Mouse (Mus musculus): ENCODE results near the gene Drd2.

Gene Drd2

GRCm38 (mm10) chr9:49340136-49341043 is at the start of gene Drd2:
Drd2 (plus strand) TSS chr9:49340627.
- DNase-seq (ENCODE audit: low spot score in 2 of 2), result peak in 1 of 2 experiments; percentile 6

GRCm38 (mm10) chr9:49295101-49295500 is 45.3 kb upstream of the Drd2 start:
- DNase-seq (ENCODE audit: low spot score in 2 of 2), result no peak

- DNase-seq (ENCODE audit: low spot score in 2 of 2), result peak in 1 of 2 experiments; percentile 17
These were observed 32.9 kb upstream of the Drd2 start for GRCm38 (mm10) chr9:49307576-49307975.

GRCm38 (mm10) chr9:49310821-49311220 is 29.6 kb upstream of the Drd2 start:
- no peak for DNase-seq (ENCODE audit: low spot score in 2 of 2)

- DNase-seq (ENCODE audit: low spot score in 2 of 2), result no peak
These were observed 21.8 kb upstream of the Drd2 start for GRCm38 (mm10) chr9:49318638-49319037.

GRCm38 (mm10) chr9:49341044-49341365 is 578 bp downstream of the Drd2 start:
- DNase-seq (ENCODE audit: low spot score in 2 of 2), result no peak

GRCm38 (mm10) chr9:49365763-49366162 is 25.3 kb downstream of the Drd2 start:
- no peak for DNase-seq (ENCODE audit: low spot score in 2 of 2)

- DNase-seq (ENCODE audit: low spot score in 2 of 2), result no peak
These were observed 33.5 kb downstream of the Drd2 start for GRCm38 (mm10) chr9:49373946-49374345.

- no peak for DNase-seq (ENCODE audit: low spot score in 2 of 2)
These were observed 39.5 kb downstream of the Drd2 start for GRCm38 (mm10) chr9:49379962-49380361.

- no peak for DNase-seq (ENCODE audit: low spot score in 2 of 2)
These were observed 43.6 kb downstream of the Drd2 start for GRCm38 (mm10) chr9:49384041-49384440.

GRCm38 (mm10) chr9:49384855-49385254 is 44.4 kb downstream of the Drd2 start:
- no peak for DNase-seq (ENCODE audit: low spot score in 2 of 2)

- no peak for DNase-seq (ENCODE audit: low spot score in 2 of 2)
These were observed 44.9 kb downstream of the Drd2 start for GRCm38 (mm10) chr9:49385301-49385700.

GRCm38 (mm10) chr9:49386119-49386518 is 45.7 kb downstream of the Drd2 start:
- DNase-seq (ENCODE audit: low spot score in 2 of 2), result peak in 1 of 2 experiments; percentile 6

DNA sequence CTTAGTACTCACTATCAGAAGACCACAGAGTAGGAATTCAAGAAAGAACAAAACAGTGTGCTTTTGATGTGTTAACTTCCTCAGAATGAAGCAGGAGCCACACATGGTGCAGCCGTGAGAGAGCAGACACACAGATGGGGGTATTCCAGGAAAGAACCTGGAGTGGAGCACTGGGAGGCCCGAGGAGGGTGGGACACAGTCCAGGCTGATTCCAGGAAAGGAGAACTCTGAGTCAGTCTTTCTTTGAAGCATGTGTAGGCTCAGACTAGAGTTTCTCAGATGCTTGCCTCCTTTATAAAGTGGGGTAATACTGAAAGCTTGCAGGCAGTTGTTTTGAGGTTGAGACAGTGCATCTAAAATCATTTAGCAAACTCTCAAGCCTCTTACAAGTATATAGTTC is 51.8 kb downstream of the Drd2 start:
- no peak for DNase-seq (ENCODE audit: low spot score in 2 of 2)

DNA sequence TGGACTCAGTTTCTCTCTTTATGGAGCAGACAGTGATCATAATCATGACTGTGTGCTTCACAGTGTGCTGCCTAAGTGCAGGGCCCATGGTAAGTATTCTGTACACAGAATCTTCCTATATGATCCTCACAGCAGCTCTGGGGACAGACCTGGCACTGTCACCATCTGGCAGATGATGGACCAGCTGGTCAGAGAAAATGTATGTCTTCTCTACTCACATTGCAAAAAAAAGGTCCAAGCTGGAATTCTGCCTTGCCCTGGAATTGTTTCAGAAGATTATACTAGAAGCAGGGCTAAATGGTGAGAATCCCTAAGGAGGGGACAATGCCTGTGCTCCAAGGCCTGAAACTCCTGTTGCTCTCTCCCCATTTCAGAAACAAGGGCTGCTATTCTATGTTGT is 55.6 kb downstream of the Drd2 start:
- peak in 1 of 2 experiments; percentile 8 for DNase-seq (ENCODE audit: low spot score in 2 of 2)

- no peak for DNase-seq (ENCODE audit: low spot score in 2 of 2)
These were observed 63.3 kb downstream of the Drd2 start for GRCm38 (mm10) chr9:49403711-49404110.

- DNase-seq (ENCODE audit: low spot score in 2 of 2), result no peak
These were observed 66.6 kb downstream of the Drd2 start for GRCm38 (mm10) chr9:49407028-49407427.

DNA sequence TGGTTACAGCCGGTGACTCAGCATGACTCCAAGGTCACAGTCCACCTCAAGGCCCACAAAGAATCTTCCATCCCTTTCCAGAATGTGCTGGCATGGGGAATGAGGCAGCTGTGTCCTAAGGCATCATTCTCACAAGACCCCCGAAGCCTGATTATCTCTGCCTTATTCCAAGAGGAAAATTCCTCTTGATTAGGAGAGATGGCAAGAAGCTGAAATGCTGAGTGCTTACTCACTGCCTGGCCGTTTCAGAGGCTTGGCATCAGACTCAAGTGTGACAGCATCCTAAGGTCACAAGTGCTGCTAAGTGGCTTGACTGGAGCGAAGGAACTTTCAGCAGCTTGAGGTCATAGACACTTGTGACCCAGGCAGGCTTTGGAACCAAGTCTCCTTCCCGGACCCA is 70.2 kb downstream of the Drd2 start:
- DNase-seq (ENCODE audit: low spot score in 2 of 2), result no peak

GRCm38 (mm10) chr9:49423866-49424265 is 83.4 kb downstream of the Drd2 start:
- DNase-seq (ENCODE audit: low spot score in 2 of 2), result no peak

DNA sequence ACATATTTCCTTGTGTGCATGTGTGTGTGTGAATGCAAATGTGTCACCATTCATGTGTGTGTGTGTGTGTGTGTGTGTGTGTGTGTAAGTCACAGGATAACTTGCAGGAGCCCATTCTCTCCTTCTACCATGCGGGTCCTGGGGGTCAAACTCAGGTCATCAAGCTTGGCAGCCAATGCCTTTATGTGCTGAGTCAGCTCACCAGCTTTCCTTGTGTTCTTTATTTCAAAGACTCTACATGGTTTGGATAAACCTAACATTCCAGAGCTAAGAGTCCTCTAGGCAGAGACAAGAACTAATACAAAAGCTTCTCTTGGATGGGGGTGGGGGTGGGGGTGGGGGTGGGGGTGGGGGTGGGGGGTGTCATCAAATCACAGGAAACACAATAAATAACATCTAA is 85.2 kb downstream of the Drd2 start:
- no peak for DNase-seq (ENCODE audit: low spot score in 2 of 2)

DNA sequence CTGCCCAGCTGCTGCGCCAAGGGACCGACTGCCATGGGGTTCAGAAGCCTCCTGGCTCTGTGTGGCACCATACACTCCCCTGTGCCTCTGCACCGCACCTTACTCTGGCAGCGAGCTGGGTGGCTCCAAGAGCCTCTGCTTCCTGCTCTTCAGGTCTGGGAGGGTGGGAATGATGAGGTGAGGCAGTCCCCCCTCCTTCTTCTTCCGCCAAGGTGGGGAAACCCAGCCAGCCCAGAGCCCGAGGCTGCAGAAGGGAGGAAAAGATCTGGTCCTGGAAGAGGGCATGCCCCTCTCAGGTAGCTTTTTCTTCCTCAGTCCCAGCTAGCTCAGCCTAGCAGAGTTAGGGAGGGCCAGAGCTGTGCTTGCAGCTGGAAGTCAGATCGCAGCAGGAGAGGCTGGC is 86.5 kb downstream of the Drd2 start, which contains the start of gene Ankk1:
Ankk1 (minus strand) TSS at position 101 of the 400 bp plus-strand sequence.
- no peak for DNase-seq (ENCODE audit: low spot score in 2 of 2)

DNA sequence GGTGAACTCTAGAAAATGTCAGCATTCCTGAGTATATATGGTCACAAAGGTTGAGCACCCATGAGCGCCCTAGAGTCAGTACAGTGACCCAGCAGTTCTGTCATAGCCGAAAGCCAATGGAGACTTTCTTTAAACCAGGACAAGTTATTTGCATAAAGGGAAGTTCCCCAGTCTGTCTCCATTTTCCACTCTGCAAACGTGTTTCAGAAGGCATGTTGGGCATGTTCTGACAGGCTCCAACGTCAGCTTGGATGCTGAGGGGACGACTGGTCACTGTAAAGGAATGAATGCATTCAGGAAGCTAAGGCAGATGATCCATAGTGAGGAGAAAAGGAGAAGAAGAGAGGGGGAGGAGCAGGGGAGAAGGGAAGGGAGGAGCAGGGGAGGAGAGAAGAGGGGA is 87.1 kb downstream of the Drd2 start:
- DNase-seq (ENCODE audit: low spot score in 2 of 2), result no peak

- DNase-seq (ENCODE audit: low spot score in 2 of 2), result no peak
These were observed 102.2 kb downstream of the Drd2 start for GRCm38 (mm10) chr9:49442621-49443020.

GRCm38 (mm10) chr9:49450491-49450890 is 110.1 kb downstream of the Drd2 start:
- no peak for DNase-seq (ENCODE audit: low spot score in 2 of 2)
